ENCODE assay signal across 16 mouse cellular contexts in the genomic region with DNA sequence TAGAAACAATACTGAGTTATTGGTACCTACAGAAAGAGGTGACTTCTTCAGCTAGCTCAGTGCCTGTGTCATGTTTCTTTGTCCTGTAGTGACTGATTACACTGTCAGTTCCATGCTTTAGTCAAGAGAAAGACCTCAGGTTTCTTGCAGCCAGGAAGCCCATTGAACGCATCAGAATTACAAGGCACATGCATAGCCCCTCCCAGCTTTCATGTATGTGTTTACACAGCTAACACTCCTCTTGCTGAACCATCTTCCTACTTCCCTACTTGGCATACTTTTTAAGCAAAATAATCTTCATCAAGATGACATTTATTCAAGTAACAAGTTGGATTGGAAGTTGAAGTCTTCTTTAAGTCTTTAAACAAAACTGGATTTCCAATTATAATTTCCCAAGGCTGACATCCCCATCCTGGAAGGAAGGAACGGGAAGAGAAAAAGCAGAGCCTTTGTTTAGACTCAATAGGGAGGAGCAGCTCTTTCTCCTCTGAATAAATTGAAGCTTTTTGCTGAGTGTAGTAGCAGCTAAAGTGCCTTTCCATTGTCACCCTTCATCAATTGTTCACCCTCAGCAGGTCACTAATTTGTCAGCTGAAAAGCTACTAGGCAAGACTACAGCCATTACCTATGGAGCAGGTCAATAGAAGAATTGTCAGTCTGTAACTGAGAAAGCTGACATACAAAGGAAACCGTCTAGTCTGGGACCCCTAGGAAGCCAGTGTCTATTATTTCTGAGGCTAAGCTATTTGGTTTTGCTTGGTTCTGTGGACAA. TPM values are rescaled to one million over a fixed set of nuclear protein-coding genes. Genes with fewer than 3 reads are reported as not detected.
DNase-seq lines count a peak whose midpoint lies in the region; ATAC-seq lines count a peak whose summit lies in the region.
"Had no signal": no experiment of that assay in that cellular context is flagged by ENCODE, and none has a peak within 500 bp of the region (broad histone marks: within the 10 kb centered on the region; RNA-seq: fewer than 3 reads in every experiment).

No protein-coding gene starts in this region.

- H3K4me2 ChIP-seq in forebrain, embryonic 16.5 days (ENCODE audit: low read length), result no peak overlapping the region
- H3K4me2 ChIP-seq in midbrain, embryonic 14.5 days (ENCODE audit: low read length), result no peak overlapping the region
- H3K4me2 ChIP-seq: heart, embryonic 13.5 days; kidney, embryonic 15.5 days; limb, embryonic 15.5 days had no signal

- DNase-seq in R1 (ENCODE audit: low read depth, low spot score), result peak; percentile 82
- peak; percentile 39 for DNase-seq in embryo, embryonic 10 days (ENCODE audit: low spot score)
- peak; percentile 21 for DNase-seq in midbrain, embryonic 14.5 days
- no peak for DNase-seq in frontal cortex, adult 2 months (ENCODE audit: extremely low spot score in 1 of 2, low spot score in 1 of 2)
- no peak for DNase-seq in thymus, postnatal 0 days (ENCODE audit: low spot score)
- DNase-seq: cerebellum, adult 18-20 months; gastrocnemius, postnatal 25 days; lung, adult 18-20 months; right cerebral cortex, adult 18-20 months had no signal

- no peak overlapping the region for H3K27ac ChIP-seq in forebrain, embryonic 16.5 days (ENCODE audit: low read length)
- H3K27ac ChIP-seq in midbrain, embryonic 14.5 days (replicated peaks; ENCODE audit: low read depth, low read length), result no peak overlapping the region
- H3K27ac ChIP-seq: heart, embryonic 13.5 days; kidney, embryonic 15.5 days; limb, embryonic 15.5 days; macrophage had no signal

- H3K4me3 ChIP-seq in forebrain, embryonic 16.5 days (replicated peaks; ENCODE audit: low read length), result no peak overlapping the region
- H3K4me3 ChIP-seq in midbrain, embryonic 14.5 days (replicated peaks; ENCODE audit: low read depth, low read length), result no peak overlapping the region
- H3K4me3 ChIP-seq: heart, embryonic 13.5 days; kidney, embryonic 15.5 days; limb, embryonic 15.5 days had no signal

- WGBS in forebrain, embryonic 16.5 days, result 2% methylated on average over 3 of the region's 3 CpGs
- WGBS in midbrain, embryonic 14.5 days, result 3% methylated on average over 3 of the region's 3 CpGs

- H3K9ac ChIP-seq in forebrain, embryonic 16.5 days (replicated peaks; ENCODE audit: low read depth, low read length), result no peak overlapping the region
- no peak overlapping the region for H3K9ac ChIP-seq in midbrain, embryonic 14.5 days (replicated peaks; ENCODE audit: low read length)
- H3K9ac ChIP-seq: heart, embryonic 13.5 days; kidney, embryonic 15.5 days; limb, embryonic 15.5 days had no signal

- H3K4me1 ChIP-seq in forebrain, embryonic 16.5 days (replicated peaks; ENCODE audit: control insufficient read depth, insufficient read depth, low read length), result no peaks in the 10 kb centered on the region
- 0 out of 2 replicates have a peak, but pooled peaks cover 8% of the 10 kb centered on the region for H3K4me1 ChIP-seq in midbrain, embryonic 14.5 days (ENCODE audit: control insufficient read depth, insufficient read depth, low read length)
- H3K4me1 ChIP-seq: heart, embryonic 13.5 days; kidney, embryonic 15.5 days; limb, embryonic 15.5 days had no signal

- H3K36me3 ChIP-seq in forebrain, embryonic 16.5 days (ENCODE audit: control insufficient read depth, insufficient read depth), result no peaks in the 10 kb centered on the region
- no peaks in the 10 kb centered on the region for H3K36me3 ChIP-seq in midbrain, embryonic 14.5 days (ENCODE audit: control insufficient read depth, insufficient read depth, low read length)
- H3K36me3 ChIP-seq: heart, embryonic 13.5 days; kidney, embryonic 15.5 days; limb, embryonic 15.5 days had no signal

- no peaks in the 10 kb centered on the region for H3K27me3 ChIP-seq in forebrain, embryonic 16.5 days (replicated peaks; ENCODE audit: control insufficient read depth, insufficient read depth, low read length)
- no peaks in the 10 kb centered on the region for H3K27me3 ChIP-seq in midbrain, embryonic 14.5 days (ENCODE audit: control insufficient read depth, insufficient read depth, low read length)
- H3K27me3 ChIP-seq: heart, embryonic 13.5 days; kidney, embryonic 15.5 days; limb, embryonic 15.5 days had no signal

- H3K9me3 ChIP-seq in forebrain, embryonic 16.5 days (ENCODE audit: control insufficient read depth, low read length), result no peaks in the 10 kb centered on the region
- H3K9me3 ChIP-seq in midbrain, embryonic 14.5 days (ENCODE audit: control insufficient read depth, low read length), result no peaks in the 10 kb centered on the region
- H3K9me3 ChIP-seq: heart, embryonic 13.5 days; kidney, embryonic 15.5 days; limb, embryonic 15.5 days had no signal

- peak; percentile 43 for ATAC-seq in forebrain, embryonic 16.5 days
- no peak for ATAC-seq in midbrain, embryonic 14.5 days (ENCODE audit: low FRiP score, low TSS enrichment)
- no peak for ATAC-seq in frontal cortex, adult (ENCODE audit: low TSS enrichment)
- ATAC-seq: CD4-positive, CD25-positive, alpha-beta regulatory T cell, adult 4 months had no signal

RNA-seq across cellular contexts. Expression of a gene that starts 34.8 kb away (rescaled TPM):
- polyA plus RNA-seq in forebrain, embryonic 16.5 days (2015; fragmentation: Nextera tagmentation; extraction: Ambion mirVana), result 0.47 and 0.48 TPM in 2 replicates
- polyA plus RNA-seq in midbrain, embryonic 14.5 days (2014; fragmentation: Nextera tagmentation; extraction: Ambion mirVana), result 0.59 and 1.0 TPM in 2 replicates
- polyA plus RNA-seq in frontal cortex, adult 2 months (2012; rRNA removed), result 0.27 and 0.34 TPM in 2 replicates
- 0.76 and 0.85 TPM in 2 replicates for polyA plus RNA-seq in thymus, postnatal 0 days (2015; fragmentation: Nextera tagmentation; extraction: Ambion mirVana)

Comparison
In these comparisons a context has a peak if more than half of its experiments do, and no peak if none do; other contexts are left out.
1. DNase-seq: peak in R1 (single experiment), embryo, embryonic 10 days (single experiment) and midbrain, embryonic 14.5 days (single experiment); none in frontal cortex, adult 2 months (0 of 2) and thymus, postnatal 0 days (single experiment).